Mouse (Mus musculus) embryo, embryonic 11 days (tissue): ENCODE results near the gene Med8.

Experiments
- DNase-seq: peaks from one replicate; pipeline ENCODE4 v3.0.0-alpha.2; 2015

The Med8 gene

GRCm38 (mm10) chr4:118409142-118409900, at the start of gene Med8, which contains the start of gene Szt2:
Gene Med8 (plus strand): TSS chr4:118409337.
Gene Szt2 (minus strand): TSS chr4:118409273.
- DNase-seq, result peak; percentile 97

GRCm38 (mm10) chr4:118359896-118360720, 49.0 kb upstream of the Med8 start:
- peak; percentile 89 for DNase-seq

GRCm38 (mm10) chr4:118361451-118361850, 47.7 kb upstream of the Med8 start:
- no peak for DNase-seq

GRCm38 (mm10) chr4:118362879-118363278, 46.3 kb upstream of the Med8 start:
- no peak for DNase-seq

GRCm38 (mm10) chr4:118363985-118364384, 45.2 kb upstream of the Med8 start:
- no peak for DNase-seq

- no peak for DNase-seq
Observed at GRCm38 (mm10) chr4:118364641-118365040, 44.5 kb upstream of the Med8 start.

- no peak for DNase-seq
Observed at GRCm38 (mm10) chr4:118365991-118366390, 43.1 kb upstream of the Med8 start.

GRCm38 (mm10) chr4:118367551-118367950, 41.6 kb upstream of the Med8 start:
- DNase-seq, result no peak

- no peak for DNase-seq
Observed at GRCm38 (mm10) chr4:118368616-118369015, 40.5 kb upstream of the Med8 start.

GRCm38 (mm10) chr4:118371822-118372221, 37.3 kb upstream of the Med8 start:
- DNase-seq, result no peak

GRCm38 (mm10) chr4:118375999-118376398, 33.1 kb upstream of the Med8 start:
- no peak for DNase-seq

- DNase-seq, result no peak
Observed at GRCm38 (mm10) chr4:118383271-118383670, 25.9 kb upstream of the Med8 start.

- DNase-seq, result no peak
Observed at GRCm38 (mm10) chr4:118387316-118387715, 21.8 kb upstream of the Med8 start.

- no peak for DNase-seq
Observed at GRCm38 (mm10) chr4:118390146-118390545, 19.0 kb upstream of the Med8 start.

GRCm38 (mm10) chr4:118394505-118394904, 14.6 kb upstream of the Med8 start:
- no peak for DNase-seq

GRCm38 (mm10) chr4:118395289-118395688, 13.8 kb upstream of the Med8 start:
- no peak for DNase-seq

GRCm38 (mm10) chr4:118396433-118396832, 12.7 kb upstream of the Med8 start:
- DNase-seq, result no peak

GRCm38 (mm10) chr4:118398400-118398799, 10.7 kb upstream of the Med8 start:
- DNase-seq, result no peak

GRCm38 (mm10) chr4:118401421-118401820, 7.7 kb upstream of the Med8 start:
- no peak for DNase-seq

- no peak for DNase-seq
Observed at GRCm38 (mm10) chr4:118401918-118402317, 7.2 kb upstream of the Med8 start.

GRCm38 (mm10) chr4:118402701-118403100, 6.4 kb upstream of the Med8 start:
- DNase-seq, result no peak

GRCm38 (mm10) chr4:118410871-118411270, 1.7 kb downstream of the Med8 start:
- no peak for DNase-seq

GRCm38 (mm10) chr4:118413553-118413952, 4.4 kb downstream of the Med8 start:
- no peak for DNase-seq

GRCm38 (mm10) chr4:118415779-118416178, 6.6 kb downstream of the Med8 start:
- no peak for DNase-seq
